In genomic region chr9:49229054-49229453, GRCm38 (mm10) we compare ENCODE assay signal across 23 mouse cellular contexts. TPM values are rescaled to one million over a fixed set of nuclear protein-coding genes. Genes with fewer than 3 reads are reported as not detected.
"Had no signal": no experiment of that assay in that cellular context is flagged by ENCODE, and none has a peak within 500 bp of the region (broad histone marks: within the 10 kb centered on the region; RNA-seq: fewer than 3 reads in every experiment).

No protein-coding gene starts in this region.

- DNase-seq: kidney, adult 9 months; kidney, postnatal 36 days; layer of hippocampus, adult 9-11 months; lung, embryonic 14.5 days; lung, postnatal 10 days; lung, postnatal 4 days; midbrain, embryonic 14.5 days; thymus, postnatal 4 days had no signal

- H3K4me1 ChIP-seq: limb, embryonic 15.5 days; liver, embryonic 12.5 days; midbrain, embryonic 10.5 days; neural tube, embryonic 15.5 days had no signal

- H3K27me3 ChIP-seq: limb, embryonic 15.5 days; liver, embryonic 12.5 days; neural tube, embryonic 15.5 days had no signal

- H3K27ac ChIP-seq: kidney, postnatal 0 days; left cerebral cortex, adult 2 months; limb, embryonic 15.5 days; liver, embryonic 12.5 days; midbrain, embryonic 10.5 days; neural tube, embryonic 15.5 days had no signal

- H3K4me2 ChIP-seq: limb, embryonic 15.5 days; liver, embryonic 12.5 days; lung, embryonic 14.5 days; neural tube, embryonic 15.5 days had no signal

- H3K4me3 ChIP-seq: left cerebral cortex, adult 2 months; limb, embryonic 15.5 days; liver, embryonic 12.5 days; midbrain, embryonic 10.5 days; myocyte; neural tube, embryonic 15.5 days had no signal

- H3K36me3 ChIP-seq: limb, embryonic 15.5 days; liver, embryonic 12.5 days; midbrain, embryonic 10.5 days; neural tube, embryonic 15.5 days had no signal

- H3K9ac ChIP-seq: limb, embryonic 15.5 days; liver, embryonic 12.5 days; lung, embryonic 14.5 days; neural tube, embryonic 15.5 days had no signal

- ATAC-seq: intestine, postnatal 0 days; liver, embryonic 12.5 days had no signal

- H3K9me3 ChIP-seq: limb, embryonic 15.5 days; liver, embryonic 12.5 days; midbrain, embryonic 10.5 days; neural tube, embryonic 15.5 days had no signal

RNA-seq across cellular contexts. Expression of gene Gm4894, which starts 21.3 kb away (rescaled TPM):
- total RNA-seq: layer of hippocampus, adult 18-20 months; left cerebral cortex, adult 2 months; megakaryocyte, adult 5-6 weeks had no signal
- polyA plus RNA-seq: intestine, postnatal 0 days; kidney, postnatal 0 days; limb, embryonic 11.5 days; limb, embryonic 15.5 days; liver, embryonic 12.5 days; liver, embryonic 16.5 days; lung, embryonic 14.5 days; midbrain, embryonic 10.5 days; midbrain, embryonic 14.5 days; myocyte; neural tube, embryonic 11.5 days; neural tube, embryonic 15.5 days; small intestine, adult 2 months; stomach, embryonic 16.5 days had no signal
